Mouse (Mus musculus): ENCODE results near the gene Col23a1.
"Not testable (repeated sequence)": the region's sequence is repeated elsewhere in the genome, so short reads cannot be mapped to it uniquely, and the experiment has no call there.

Col23a1 gene

DNA sequence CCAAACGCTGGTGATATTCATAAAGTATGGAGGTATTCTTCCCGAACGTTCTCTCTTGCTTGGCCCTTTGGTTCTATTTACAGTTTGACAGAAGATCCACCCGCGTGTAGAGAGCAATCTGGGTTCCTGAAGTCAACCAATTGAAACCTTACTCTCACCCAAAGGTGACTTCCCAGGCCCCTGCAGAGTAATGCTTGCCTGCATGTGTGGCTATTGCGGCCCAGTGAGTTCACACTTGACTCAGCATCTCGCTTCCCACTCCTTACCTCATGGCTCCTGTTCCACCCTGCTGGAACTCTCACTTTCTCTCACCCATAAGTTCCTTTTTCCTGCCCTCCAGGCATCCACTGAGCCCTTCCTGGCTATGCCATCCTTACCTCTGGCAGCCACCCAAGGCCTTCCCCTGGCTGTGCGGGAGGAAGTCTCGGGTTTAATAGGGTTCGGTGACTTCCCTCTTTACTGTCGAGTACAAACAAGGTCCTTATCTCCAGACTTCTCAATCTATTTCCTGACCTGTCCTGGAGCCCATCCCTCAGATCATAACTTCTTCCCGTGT is 38.7 kb downstream of the Col23a1 start:
- no peak for DNase-seq (ENCODE audit: low spot score)

DNA sequence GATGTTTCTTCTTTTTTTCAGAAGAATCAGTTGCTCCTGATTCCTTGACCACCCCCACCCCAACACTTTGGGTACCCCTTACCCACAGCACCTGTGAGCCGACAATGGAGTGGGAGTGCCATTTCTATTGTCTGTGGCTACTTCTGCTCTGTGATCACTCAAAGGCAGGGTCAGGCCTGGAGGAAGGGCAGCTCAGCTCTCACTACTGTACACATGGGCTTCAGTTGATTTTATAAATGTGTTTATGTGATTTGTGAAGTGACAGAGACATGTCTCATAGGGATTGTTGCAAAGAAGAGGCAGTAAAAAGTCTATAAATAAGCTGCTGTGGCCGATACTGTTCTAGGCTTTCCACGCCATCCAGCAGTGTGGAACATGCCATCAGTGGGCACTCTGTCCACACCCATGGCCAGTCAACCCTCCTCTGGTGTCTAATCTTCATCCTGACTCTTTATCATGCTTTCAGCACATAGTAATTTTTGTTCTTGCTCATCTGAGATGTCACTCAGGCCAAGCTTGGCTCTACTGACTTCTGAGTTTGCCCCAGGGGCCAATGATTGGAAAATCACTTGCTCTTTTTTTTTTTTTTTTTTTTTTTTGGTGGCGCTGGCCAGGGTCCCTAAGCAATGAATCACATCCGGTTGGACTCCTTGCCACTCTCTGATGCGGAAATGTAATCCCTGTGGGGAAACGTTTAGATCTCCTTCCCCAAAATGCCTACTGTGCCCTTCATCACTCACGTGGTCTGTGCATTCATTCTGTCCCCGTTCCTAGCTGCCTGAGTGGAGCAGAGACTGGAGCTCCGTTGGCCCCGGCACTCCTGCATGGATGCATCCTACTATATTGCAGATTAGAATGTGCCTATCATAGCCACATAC is 40.4 kb downstream of the Col23a1 start:
- no peak for DNase-seq (ENCODE audit: low spot score)

DNA sequence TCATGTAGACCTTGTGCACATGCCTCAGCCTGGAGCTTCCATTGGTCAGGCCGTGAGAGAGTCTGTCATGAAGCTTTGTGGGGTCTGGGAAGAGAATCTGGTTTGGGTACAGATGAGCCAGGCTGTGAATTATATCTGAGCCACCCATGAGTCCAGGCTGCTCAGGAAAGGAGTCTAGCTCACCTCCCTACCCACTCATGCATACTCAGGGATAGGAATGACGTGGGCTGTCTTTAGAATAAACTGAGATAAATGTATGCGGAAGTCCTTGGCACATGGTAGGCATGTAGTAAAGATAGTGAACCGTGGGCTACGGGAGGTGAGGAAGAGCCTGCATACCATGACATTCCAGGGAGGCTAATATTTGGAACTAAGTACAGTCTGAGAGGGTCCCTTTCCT is 44.3 kb downstream of the Col23a1 start:
- no peak for DNase-seq (ENCODE audit: low spot score)

DNA sequence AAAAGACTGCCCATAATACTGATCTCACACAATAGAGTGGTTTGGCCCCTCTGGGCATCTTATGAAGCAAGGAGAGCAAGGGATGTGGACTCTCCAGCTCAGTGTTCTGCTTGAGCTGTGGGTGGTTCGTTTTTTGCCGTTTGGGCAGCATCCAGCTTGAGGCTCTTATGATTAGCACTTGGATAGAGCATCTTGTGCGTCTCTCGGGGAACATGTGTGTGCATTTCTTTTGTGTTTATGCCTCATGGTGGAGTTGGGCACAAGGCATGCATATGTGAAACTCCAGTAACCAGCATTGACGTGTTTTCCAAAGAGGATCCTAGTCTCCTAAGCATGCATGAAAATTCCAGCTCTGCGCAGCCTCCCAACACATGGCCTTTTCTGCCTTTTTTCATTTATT is 47.9 kb downstream of the Col23a1 start:
- DNase-seq (ENCODE audit: low spot score), result no peak

DNA sequence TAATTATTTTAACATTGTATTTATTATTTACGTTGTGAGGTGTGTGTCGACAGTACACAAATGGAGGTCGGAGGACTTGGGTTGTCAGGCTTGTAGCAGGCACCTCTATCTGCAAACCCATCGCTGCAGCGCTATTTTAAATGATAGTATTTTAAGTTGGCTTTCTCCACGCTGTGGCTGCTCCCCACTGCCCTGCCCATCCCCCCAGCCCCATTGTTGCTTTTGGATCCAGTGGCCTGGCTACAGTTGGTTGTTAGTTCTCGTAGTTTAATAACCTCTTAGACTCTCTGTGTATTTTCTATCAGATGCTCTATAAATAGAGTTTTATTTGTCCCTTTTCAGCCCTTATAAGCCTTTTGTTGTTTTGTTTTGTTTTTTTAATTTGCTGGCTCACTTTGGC is 48.7 kb downstream of the Col23a1 start:
- DNase-seq (ENCODE audit: low spot score), result no peak

DNA sequence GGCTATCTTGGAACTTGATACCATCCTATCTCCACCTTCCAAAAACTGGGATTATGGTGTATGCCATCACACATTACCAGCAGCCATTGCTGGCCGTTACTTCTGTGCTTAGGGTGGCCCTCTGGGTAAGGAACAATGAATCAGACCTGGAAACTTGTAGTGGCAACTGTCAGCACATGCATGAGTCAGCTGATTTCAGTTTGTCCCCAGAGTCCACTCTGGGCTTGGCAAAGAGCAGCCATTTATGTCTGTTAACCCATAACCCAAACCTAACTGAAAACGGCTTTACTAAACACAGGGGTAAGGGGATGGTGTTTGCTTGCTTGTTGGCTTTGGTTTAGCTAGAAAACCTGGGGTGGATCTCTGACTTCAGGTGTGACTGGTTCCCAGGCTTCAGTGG is 51.4 kb downstream of the Col23a1 start:
- DNase-seq (ENCODE audit: low spot score), result no peak

DNA sequence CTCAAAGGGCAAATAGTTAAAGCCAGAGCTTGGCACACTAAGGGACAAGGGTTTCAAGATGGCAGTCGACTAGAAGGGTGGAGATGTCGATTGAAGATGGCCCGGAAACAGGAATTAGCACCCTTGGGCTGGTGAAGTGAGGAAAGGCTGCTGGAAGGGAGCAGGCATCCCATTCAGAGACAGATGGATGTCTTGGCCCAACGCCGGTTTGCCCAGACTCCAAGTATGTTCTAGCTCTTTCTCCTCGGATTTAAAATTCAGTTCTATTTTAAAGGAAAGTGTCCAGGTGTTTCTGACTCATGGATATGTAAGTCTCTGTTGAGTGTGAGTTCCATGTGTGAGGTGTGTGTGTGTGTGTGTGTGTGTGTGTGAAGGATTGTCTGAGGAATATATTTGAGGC is 53.1 kb downstream of the Col23a1 start:
- no peak for DNase-seq (ENCODE audit: low spot score)

DNA sequence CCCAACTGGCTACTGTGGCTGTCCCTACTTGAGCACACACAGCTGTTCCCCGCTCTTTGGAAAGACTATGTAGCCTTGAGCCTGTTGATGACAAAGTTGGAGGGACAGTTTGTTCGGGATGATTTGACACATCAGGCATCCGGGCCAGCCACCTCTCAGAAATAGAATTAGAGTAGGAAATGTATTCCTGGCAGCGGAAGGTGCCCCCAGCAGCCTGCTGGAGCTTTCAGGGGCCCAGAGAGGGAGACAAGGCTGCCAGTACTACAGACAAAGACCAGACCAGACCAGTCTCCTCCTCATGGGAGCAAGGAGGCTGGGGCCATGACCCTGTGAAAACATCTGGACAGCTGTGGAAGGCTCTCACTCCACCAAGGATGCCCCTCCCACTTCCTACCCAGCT is 53.6 kb downstream of the Col23a1 start:
- DNase-seq (ENCODE audit: low spot score), result no peak

DNA sequence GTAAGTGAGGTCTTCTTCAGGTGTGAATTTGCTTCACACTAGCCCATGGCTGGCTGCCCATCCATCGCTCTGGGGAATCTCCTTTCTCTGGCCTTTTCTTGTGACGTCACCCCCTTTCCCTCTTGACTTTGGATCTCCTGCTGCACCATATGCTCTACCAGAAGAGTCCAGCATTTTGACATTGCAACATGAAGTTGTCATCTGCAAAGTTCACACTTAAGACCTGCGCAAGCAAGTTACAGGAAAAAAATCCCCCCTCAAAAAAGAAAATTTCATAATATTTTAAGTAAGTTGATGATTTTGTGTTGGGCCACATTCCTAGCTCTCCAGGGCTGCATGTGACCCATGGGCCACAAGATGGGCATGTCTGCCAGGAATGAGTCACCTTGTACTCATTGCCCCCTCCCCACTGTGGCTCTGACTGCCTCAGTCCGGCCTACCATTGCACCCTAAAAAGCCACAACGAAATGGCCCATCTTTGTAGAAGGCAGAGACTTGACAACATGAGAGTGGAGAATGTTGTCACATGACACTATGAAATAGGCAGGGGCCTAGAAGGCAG is 54.1 kb downstream of the Col23a1 start:
- no peak for DNase-seq (ENCODE audit: low spot score)

DNA sequence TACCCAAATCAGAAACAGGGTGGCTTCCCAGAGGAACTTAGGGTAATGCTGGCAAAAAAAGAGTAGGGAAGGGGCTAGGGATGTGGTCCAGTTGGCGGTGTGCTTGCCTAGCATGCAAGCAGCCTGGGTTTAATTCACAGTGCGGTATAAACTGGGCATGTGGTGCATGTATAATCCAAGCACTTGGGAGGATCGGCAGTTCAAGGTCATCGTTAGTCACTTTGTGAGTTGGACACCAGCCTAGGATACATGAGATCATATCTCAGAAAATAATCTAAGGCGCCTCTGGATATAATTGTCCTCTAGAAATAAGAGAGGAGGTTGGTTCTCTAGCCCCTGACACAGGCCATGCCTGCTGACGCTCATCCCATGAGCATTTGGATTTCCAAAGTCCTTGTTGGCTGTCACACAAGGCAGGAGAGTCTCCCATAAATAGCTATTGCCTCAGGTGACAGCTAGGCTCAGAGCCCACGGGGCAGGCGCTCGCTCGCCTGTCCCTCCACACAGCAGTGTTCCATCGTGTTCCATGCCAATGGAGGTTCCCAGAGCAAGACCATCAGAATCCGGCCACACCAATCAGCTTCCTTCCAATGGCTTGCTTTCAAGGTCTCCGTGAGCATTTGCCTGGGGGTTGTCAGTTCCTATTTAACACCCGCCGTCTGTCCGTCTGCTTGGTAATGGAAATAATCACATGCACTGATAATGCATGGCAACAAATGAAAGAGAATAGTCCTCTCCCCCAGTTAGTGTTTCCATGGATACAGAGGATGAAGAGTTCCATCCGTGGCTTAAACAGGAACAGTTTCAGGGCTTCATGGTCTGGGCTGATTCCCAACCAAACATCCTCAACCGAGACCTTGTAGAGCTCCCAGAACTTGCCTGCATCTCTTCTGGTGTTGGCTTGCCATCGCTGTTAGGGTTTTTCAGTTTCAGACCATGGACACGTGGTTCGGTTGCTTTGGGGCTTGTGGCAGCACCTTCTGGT is 56.1 kb downstream of the Col23a1 start:
- DNase-seq (ENCODE audit: low spot score), result no peak

DNA sequence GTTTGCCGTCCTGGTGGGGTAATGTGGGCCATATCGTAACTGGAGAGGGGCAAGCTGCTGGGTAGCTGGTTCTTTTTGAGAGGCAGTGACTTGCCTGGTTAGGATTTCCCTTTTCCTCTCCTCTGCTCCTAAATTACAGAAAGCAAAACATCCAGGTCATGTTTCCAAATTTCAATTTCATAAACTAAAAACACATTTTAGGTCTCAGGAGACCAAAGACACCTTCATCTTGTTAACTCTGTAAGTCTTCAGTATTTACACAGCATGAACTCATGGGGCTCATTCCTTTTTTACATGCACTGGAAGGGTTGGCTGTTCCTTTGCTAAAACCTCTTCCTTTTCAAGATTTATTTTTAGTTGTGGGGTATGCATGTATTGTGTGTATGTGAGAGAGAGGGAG is 58.0 kb downstream of the Col23a1 start:
- DNase-seq (ENCODE audit: low spot score), result no peak

DNA sequence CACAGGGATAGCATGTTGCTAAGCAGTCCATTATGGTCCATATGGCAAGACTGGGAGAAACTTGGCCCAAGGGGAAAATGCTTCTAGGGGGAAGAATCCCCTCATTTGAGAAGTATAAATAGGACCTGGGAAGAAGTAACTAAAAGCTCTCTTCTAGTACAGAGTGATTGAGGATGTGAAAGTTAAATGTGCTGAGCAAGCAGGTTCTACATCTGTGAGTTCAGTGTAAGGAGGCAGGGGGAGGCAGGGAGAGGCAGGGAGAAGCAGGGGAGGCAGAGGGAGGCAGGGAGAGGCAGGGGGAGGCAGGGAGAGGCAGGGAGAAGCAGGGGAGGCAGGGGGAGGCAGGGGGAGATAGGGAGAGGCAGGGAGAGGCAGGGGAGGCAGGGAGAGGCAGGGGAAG is 59.9 kb downstream of the Col23a1 start:
- DNase-seq (ENCODE audit: low spot score), result no peak

DNA sequence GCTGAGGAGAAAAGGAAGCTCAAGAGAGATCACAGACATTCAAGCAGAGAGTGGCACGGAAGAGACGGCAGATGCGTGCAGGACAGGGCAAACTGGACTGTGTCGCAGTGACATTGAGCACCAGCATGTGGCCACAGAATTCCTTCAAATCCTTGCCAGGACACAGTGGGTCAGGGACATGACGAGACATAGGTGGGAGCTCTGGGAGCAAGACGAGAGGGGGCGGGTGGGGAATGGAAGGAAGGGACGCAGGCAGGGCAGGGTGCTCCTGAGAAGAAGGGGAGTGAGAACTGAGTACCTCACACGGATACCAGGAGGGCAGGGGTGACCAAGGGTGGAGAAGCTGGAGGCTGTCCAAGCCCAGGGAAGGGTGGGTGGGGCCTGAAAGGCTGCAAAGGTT is 61.4 kb downstream of the Col23a1 start:
- no peak for DNase-seq (ENCODE audit: low spot score)

DNA sequence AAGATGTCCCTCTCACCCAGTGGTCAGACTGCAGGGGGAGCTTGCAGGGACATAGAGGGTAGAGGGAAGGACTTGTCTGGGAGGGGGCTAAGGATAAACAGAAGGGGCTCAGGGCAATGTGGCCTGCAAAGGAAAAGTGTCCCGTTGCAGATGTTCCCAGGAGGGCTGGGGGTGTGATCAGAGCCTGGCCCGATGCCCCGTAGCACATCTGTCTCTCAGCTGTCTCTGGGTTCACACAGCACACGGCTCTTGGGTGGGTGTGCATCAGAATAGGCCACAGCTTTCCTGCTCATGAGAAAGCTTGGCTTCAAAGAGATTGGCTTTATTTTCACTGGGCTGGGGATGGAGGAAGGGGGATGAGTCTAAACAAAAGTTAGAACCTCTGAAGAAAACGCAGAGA is 62.1 kb downstream of the Col23a1 start:
- DNase-seq (ENCODE audit: low spot score), result no peak

DNA sequence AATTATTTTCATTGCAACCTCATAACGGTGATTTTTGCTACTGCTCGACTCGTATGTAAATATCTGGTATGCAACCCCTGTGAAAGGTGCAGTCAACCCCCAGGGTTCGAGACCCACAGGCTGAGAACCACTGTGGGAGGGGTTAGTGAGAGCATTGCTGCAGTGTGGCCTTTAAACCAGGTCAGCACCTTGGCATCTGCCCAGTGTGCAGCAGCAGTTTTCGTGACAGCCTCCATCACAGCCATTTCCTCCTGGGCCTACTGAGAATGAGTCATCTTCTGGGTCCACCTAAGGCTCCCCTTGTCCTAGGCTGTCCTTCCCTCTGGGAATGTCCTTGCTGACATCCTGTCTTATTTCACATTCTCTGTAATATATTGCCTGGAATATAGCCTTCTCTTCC is 64.0 kb downstream of the Col23a1 start:
- no peak for DNase-seq (ENCODE audit: low spot score)

DNA sequence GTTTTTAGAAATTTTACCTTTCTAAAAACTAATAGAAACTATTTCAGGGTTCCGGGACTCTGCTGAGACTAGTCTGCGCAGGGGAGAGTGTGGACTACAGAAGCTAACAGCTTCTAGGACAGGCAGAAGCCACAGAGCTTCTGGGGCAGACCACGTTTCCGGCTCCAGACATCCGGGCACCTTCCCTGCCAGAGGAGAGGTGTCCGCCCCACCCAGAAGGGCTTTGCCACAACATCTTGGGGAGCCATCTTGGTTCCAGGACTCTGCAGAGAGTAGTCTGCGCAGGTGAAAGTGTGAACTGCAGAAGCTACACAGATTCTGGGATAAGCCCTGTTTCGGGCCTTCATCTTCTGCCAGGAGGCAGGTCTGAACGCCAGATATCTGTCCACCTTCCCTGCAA is 69.3 kb downstream of the Col23a1 start:
- not testable (repeated sequence) for DNase-seq (ENCODE audit: low spot score)

DNA sequence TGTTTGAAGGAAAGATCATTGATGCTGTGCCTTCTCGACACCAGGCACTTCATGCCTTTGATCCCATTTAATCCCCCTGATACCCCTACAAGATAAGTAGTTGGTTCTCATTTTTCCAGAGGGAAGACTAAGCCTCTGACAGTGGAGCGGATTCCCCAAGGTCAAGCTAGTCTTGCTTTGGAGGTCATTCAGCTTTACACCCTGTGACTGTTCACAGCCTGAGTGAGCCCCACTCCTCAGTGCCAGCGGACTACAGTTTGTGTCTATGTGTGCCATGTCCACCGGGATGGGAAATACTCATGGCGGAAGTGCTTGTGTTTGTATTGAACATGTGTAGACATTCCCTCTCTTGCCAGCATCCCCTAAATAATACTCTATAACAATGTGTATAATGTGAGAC is 74.6 kb downstream of the Col23a1 start:
- no peak for DNase-seq (ENCODE audit: low spot score)

DNA sequence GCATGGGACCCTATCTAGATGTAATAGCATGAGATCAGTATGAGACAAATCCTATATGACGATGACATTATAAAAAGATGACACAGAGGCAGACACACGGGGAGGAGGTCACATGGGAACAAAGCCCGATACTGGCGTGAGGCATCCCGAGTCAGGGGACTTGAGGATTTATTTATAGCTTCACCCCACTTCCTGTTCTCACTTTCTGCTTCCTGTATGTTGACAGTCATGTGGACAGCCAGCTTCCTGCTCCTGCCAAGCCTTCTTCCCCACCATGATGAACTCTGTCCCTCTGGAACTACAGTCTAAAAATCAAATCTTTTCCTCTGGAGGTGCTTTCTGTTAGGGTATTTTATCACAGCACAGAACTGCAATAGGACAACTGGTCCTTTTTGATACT is 77.6 kb downstream of the Col23a1 start:
- no peak for DNase-seq (ENCODE audit: low spot score)

DNA sequence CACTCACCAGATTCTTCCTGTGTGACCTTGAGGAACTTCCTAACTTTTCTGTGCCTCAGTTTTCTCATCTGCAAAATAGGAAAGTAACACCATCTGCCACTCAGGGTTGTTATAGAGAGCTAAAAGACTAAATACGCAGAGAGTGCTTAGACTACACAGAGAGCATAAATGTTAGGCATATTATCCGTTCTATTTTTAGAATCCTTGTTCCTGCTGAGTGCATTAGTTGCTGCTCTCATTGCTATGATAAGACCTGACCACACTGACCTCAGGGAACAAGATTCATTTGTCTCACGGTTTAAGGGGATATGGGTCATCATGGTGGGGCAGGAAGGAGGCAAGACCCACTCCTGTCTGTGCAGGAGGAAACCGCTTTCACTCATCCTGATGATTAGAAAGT is 80.6 kb downstream of the Col23a1 start:
- DNase-seq (ENCODE audit: low spot score), result no peak

DNA sequence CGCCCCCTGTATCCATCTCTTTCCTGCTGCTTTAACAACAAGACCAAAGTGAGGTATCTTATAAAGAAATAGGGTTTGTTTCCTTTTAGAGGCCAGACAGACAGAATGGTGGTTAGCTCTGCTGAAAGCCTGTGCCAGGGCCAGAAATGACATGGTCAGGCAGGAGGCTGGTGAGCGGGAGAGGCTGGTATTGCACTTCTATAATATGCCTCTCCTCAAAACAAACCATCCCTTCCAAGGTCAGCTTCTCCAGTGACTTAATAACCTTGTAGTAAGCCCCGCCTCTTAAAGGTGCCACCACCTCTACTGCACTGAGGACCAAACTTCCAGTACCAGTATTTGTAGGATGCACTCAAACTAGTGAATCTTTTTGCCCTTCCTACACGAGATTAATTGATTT is 81.6 kb downstream of the Col23a1 start:
- DNase-seq (ENCODE audit: low spot score), result no peak

DNA sequence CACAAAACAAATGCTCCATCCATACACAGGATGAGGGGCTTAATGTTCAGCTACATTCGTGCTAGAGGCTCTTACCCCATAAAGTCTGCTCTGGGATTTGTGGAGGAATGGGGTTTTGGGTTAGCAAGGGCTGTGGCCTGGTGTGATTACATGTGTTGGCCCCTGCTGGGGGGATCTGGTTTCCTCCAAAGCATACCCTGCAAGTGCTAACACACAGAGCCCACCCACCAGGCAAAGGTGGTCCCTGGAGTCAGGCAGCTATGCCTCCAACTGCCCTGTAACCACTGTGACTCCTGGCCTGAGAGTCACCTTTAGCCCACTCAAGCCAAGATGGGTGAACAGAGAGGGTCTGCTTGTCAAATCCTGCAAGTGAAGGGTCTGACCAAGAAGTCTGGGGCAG is 82.2 kb downstream of the Col23a1 start:
- DNase-seq (ENCODE audit: low spot score), result no peak

DNA sequence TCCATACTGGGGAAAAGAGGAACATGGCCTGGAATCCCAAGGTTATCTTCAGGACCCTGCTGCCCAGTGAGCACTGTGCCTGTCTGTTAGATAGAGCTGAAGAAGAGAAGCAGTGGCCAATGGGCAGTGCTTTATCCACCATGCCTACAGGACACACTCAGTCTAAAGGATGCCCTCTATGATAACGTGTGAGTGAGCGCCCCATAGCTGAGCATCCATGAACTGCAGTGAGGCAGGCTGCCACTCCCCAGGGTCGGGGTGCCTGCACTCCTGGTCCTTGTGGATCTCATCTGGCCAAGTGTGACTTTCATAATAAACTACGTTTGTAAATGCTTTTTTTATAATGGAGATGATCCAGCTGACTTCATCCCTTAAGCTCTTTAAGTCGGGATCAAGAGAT is 87.5 kb downstream of the Col23a1 start:
- peak; percentile 27 for DNase-seq (ENCODE audit: low spot score)

All from retina, embryonic 14.5 days (tissue).